Mouse (Mus musculus): Measurements from ENCODE around the gene Shq1. TPM values are rescaled to one million over a fixed set of nuclear protein-coding genes. Genes with fewer than 3 reads are reported as not detected.

Shq1 gene
- polyA plus RNA-seq, 2 experiments = 9.5 to 12.3 TPM

- Histone ChIP-seq H3K4me2 (replicated peaks; ENCODE audit: low read depth, low read length, severe bottlenecking) (peak overlapping the region; percentile 99), H3K4me3 (replicated peaks; ENCODE audit: low read length) (peak overlapping the region; percentile 45), H3K27ac (replicated peaks; ENCODE audit: low read depth, low read length) (no peak overlapping the region), H3K36me3 (ENCODE audit: control insufficient read depth, insufficient read depth, low read length) (no peaks in the 10 kb centered on the region), H3K9me3 (ENCODE audit: control insufficient read depth, low read length) (no peaks in the 10 kb centered on the region), H3K4me1 (ENCODE audit: control insufficient read depth, insufficient read depth, low read length) (peaks cover 27% of the 10 kb centered on the region), H3K27me3 (ENCODE audit: control insufficient read depth, insufficient read depth, low read length) (peaks cover 38% of the 10 kb centered on the region), H3K9ac (ENCODE audit: low read depth, low read length, severe bottlenecking) (peak overlapping the region; percentile 55)
- TF ChIP-seq POLR2A (IDR thresholded peaks at IDR 0.05; ENCODE audit: borderline replicate concordance, extremely low read depth, insufficient read depth, insufficient read length) = no peak
- ATAC-seq (ENCODE audit: low FRiP score, low read depth) (peak; percentile 87), DNase-seq (ENCODE audit: low spot score) (peak; percentile 83)
- WGBS = 4% methylated on average over 38 of the region's 38 CpGs
Measured at GRCm38 (mm10) chr6:100563552-100564341, 107.2 kb downstream of the Shq1 start.

GRCm38 (mm10) chr6:100562719-100563551, 108.0 kb downstream of the Shq1 start:
- H3K9me3 ChIP-seq (ENCODE audit: control insufficient read depth, low read length) = no peaks in the 10 kb centered on the region
- ATAC-seq (ENCODE audit: low FRiP score, low read depth) = peak; percentile 16; the same call in 1 of the 2 replicates
- TF ChIP-seq POLR2A (IDR thresholded peaks at IDR 0.05; ENCODE audit: borderline replicate concordance, extremely low read depth, insufficient read depth, insufficient read length) = no peak
- no peak for DNase-seq (ENCODE audit: low spot score)
- peaks cover 22% of the 10 kb centered on the region for H3K4me1 ChIP-seq (ENCODE audit: control insufficient read depth, insufficient read depth, low read length)
- WGBS = 1% methylated on average over 51 of the region's 51 CpGs
- H3K4me2 ChIP-seq (replicated peaks; ENCODE audit: low read depth, low read length, severe bottlenecking) = peak overlapping the region; percentile 99
- H3K9ac ChIP-seq (ENCODE audit: low read depth, low read length, severe bottlenecking) = peak overlapping the region; percentile 55
- peak overlapping the region; percentile 45 for H3K4me3 ChIP-seq (replicated peaks; ENCODE audit: low read length)
- no peak overlapping the region for H3K27ac ChIP-seq (replicated peaks; ENCODE audit: low read depth, low read length)
- H3K36me3 ChIP-seq (ENCODE audit: control insufficient read depth, insufficient read depth, low read length) = no peaks in the 10 kb centered on the region
- peaks cover 38% of the 10 kb centered on the region for H3K27me3 ChIP-seq (ENCODE audit: control insufficient read depth, insufficient read depth, low read length)

GRCm38 (mm10) chr6:100558057-100558456, 112.9 kb downstream of the Shq1 start:
- no peak overlapping the region for H3K4me3 ChIP-seq (replicated peaks; ENCODE audit: low read length)
- no peaks in the 10 kb centered on the region for H3K36me3 ChIP-seq (ENCODE audit: control insufficient read depth, insufficient read depth, low read length)
- no peak overlapping the region for H3K4me2 ChIP-seq (replicated peaks; ENCODE audit: low read depth, low read length, severe bottlenecking)
- TF ChIP-seq POLR2A (IDR thresholded peaks at IDR 0.05; ENCODE audit: borderline replicate concordance, extremely low read depth, insufficient read depth, insufficient read length) = no peak
- H3K27ac ChIP-seq (replicated peaks; ENCODE audit: low read depth, low read length) = no peak overlapping the region
- H3K9ac ChIP-seq (ENCODE audit: low read depth, low read length, severe bottlenecking) = no peak overlapping the region
- peaks cover 7% of the 10 kb centered on the region for H3K4me1 ChIP-seq (ENCODE audit: control insufficient read depth, insufficient read depth, low read length)
- no peak for ATAC-seq (ENCODE audit: low FRiP score, low read depth)
- 47% methylated on average over 8 of the region's 8 CpGs for WGBS
- DNase-seq (ENCODE audit: low spot score) = no peak
- H3K9me3 ChIP-seq (ENCODE audit: control insufficient read depth, low read length) = no peaks in the 10 kb centered on the region
- H3K27me3 ChIP-seq (ENCODE audit: control insufficient read depth, insufficient read depth, low read length) = peaks cover 15% of the 10 kb centered on the region

- H3K27me3 ChIP-seq (ENCODE audit: control insufficient read depth, insufficient read depth, low read length) = no peaks in the 10 kb centered on the region
- H3K9me3 ChIP-seq (ENCODE audit: control insufficient read depth, low read length) = no peaks in the 10 kb centered on the region
- H3K36me3 ChIP-seq (ENCODE audit: control insufficient read depth, insufficient read depth, low read length) = no peaks in the 10 kb centered on the region
- no peak overlapping the region for H3K4me3 ChIP-seq (replicated peaks; ENCODE audit: low read length)
- no peak for DNase-seq (ENCODE audit: low spot score)
- H3K9ac ChIP-seq (ENCODE audit: low read depth, low read length, severe bottlenecking) = no peak overlapping the region
- H3K27ac ChIP-seq (replicated peaks; ENCODE audit: low read depth, low read length) = no peak overlapping the region
- ATAC-seq (ENCODE audit: low FRiP score, low read depth) = peak; percentile 41; the same call in 1 of the 2 replicates
- 69% methylated on average over 15 of the region's 15 CpGs for WGBS
- H3K4me1 ChIP-seq (ENCODE audit: control insufficient read depth, insufficient read depth, low read length) = peaks cover 10% of the 10 kb centered on the region
- no peak overlapping the region for H3K4me2 ChIP-seq (replicated peaks; ENCODE audit: low read depth, low read length, severe bottlenecking)
- no peak for TF ChIP-seq POLR2A (IDR thresholded peaks at IDR 0.05; ENCODE audit: borderline replicate concordance, extremely low read depth, insufficient read depth, insufficient read length)
Measured at GRCm38 (mm10) chr6:100542154-100542997, 128.6 kb downstream of the Shq1 start.

- no peak overlapping the region for H3K9ac ChIP-seq (ENCODE audit: low read depth, low read length, severe bottlenecking)
- TF ChIP-seq POLR2A (IDR thresholded peaks at IDR 0.05; ENCODE audit: borderline replicate concordance, extremely low read depth, insufficient read depth, insufficient read length) = no peak
- no peak for ATAC-seq (ENCODE audit: low FRiP score, low read depth)
- no peak overlapping the region for H3K4me2 ChIP-seq (replicated peaks; ENCODE audit: low read depth, low read length, severe bottlenecking)
- no peaks in the 10 kb centered on the region for H3K27me3 ChIP-seq (ENCODE audit: control insufficient read depth, insufficient read depth, low read length)
- H3K27ac ChIP-seq (replicated peaks; ENCODE audit: low read depth, low read length) = no peak overlapping the region
- no peak for DNase-seq (ENCODE audit: low spot score)
- H3K36me3 ChIP-seq (ENCODE audit: control insufficient read depth, insufficient read depth, low read length) = no peaks in the 10 kb centered on the region
- peaks cover 12% of the 10 kb centered on the region for H3K4me1 ChIP-seq (ENCODE audit: control insufficient read depth, insufficient read depth, low read length)
- no peak overlapping the region for H3K4me3 ChIP-seq (replicated peaks; ENCODE audit: low read length)
- H3K9me3 ChIP-seq (ENCODE audit: control insufficient read depth, low read length) = no peaks in the 10 kb centered on the region
- WGBS = 43% methylated on average over 4 of the region's 4 CpGs
Measured at GRCm38 (mm10) chr6:100539698-100540097, 131.3 kb downstream of the Shq1 start.
